Mouse (Mus musculus) B cell, adult 2 months (primary cell): Measurements from ENCODE around the gene Nsdhl.

Experiments used
- DNase-seq, 2 experiments: peaks; one replicate each; pipeline ENCODE4 v3.0.0; 2022

Gene Nsdhl

DNA sequence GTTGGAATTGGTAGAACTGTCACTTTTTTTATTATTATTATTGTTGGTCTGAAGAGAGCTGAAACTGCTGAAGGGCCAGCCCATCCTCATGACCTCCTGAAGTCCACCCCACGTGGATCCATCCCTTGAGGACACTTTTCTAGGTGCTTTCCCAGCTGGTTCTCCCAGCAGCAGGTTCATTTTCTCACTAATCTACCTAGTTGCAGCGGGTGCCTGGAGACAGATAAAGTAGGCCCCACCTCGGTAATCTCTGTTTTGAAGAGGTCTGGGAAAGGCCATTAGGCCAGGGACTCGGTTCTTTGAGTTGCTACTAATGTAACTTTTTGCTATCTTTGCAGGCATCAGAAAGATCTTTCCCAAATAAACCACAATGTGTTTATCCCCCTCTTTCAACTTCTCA is 87.3 kb downstream of the Nsdhl start:
- DNase-seq: no peak

- DNase-seq: peak; percentile 90 to 93
Measured at GRCm38 (mm10) chrX:73007597-73008479, 89.5 kb downstream of the Nsdhl start.
